Mouse (Mus musculus) skeletal muscle tissue, adult 2 months (tissue): ENCODE data around the gene Rps18.
A peak's percentile ranks its signal among the peaks of the same experiment; 100 is the strongest.

Experiments
- DNase-seq: peaks from one replicate; pipeline ENCODE4 v3.0.0-alpha.2; 2012; ENCODE audit warnings: low read depth, low spot score

Gene Rps18

DNA sequence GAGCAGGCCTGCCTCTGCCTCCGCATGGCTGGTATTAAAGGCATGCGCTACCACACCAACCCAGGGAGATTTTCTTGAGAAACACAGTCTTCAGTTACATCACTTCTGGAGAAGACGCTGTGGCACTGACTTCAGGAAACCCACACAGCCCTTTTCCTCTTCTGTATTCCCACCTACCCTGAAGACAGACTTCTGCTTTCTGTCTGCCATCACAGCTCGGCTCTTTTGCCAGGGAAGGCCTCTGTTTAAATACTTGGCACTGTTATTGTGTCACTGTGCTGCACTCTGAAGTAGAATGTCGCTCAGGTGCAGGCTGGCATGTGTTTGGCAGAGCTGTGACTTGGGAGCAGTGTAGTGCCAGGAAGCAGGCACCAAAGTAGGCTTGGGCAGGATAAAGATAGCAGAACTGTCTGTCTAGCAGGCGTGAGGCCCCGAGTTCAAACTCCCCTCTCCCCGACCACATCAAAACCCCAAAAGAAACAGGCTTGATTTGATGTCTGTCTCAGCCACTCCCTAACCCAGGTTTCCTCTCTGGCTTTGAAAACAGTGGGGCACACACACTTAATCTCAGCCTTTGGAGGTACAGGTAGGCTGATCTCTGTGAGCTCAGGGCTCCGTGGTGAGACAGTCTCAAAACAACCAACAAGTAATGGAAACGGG is 8.2 kb downstream of the Rps18 start:
- DNase-seq: no peak

DNA sequence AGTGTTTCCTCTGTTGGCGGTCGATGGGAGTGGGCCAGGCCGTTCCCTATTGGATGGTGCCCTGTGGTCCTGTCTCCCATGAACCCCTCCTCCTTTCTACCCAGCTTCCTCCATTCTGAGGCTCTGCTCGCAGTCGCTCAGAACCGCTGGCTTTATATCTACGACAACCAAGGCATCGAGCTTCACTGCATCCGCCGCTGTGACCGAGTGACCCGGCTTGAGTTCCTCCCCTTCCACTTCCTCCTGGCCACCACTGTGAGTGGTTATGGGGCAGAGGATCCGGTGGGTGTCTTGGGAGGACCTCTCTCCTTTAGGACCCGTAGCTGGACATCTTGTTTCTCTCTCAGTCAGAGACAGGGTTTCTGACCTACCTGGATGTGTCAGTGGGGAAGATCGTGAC is 12.3 kb downstream of the Rps18 start:
- no peak for DNase-seq

DNA sequence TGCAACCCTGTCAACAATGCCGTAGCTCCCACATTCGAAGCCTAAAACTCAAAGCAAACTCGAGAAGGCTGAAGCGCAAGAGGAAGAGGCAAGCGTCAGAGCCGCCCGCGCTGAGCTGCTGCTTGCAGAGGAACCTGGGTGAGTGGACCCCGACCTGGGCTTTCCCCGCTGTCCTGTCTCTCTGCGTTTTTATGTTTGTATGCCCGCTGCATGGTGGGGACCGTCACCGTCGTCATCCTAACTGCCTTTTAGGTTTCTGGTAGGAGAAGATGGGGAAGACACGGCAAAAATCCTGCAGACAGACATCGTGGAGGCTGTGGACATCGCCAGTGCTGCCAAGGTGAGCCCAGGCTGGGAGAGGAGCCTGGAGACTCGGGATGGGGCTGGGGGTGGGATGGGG is 14.4 kb downstream of the Rps18 start:
- DNase-seq: no peak

DNA sequence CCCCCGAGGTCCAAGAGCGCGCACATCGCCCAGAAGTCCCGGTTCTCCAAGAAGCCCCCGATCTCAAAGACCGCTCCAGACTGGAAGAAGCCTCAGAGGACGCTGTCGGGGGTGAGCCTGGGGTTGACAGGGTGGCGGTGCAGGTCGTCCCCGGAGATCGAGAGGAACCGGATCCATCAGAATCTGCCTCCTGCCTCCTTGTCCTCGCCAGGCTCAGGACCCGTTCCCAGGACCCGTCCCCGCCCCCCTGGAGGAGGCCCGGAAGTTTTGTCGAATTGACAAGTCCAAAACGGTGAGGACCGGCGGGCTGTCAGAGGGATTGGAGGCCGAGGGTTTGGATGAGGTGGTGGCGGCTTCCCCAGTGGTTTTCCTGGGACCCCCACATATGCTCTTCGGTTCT is 14.8 kb downstream of the Rps18 start:
- no peak for DNase-seq

DNA sequence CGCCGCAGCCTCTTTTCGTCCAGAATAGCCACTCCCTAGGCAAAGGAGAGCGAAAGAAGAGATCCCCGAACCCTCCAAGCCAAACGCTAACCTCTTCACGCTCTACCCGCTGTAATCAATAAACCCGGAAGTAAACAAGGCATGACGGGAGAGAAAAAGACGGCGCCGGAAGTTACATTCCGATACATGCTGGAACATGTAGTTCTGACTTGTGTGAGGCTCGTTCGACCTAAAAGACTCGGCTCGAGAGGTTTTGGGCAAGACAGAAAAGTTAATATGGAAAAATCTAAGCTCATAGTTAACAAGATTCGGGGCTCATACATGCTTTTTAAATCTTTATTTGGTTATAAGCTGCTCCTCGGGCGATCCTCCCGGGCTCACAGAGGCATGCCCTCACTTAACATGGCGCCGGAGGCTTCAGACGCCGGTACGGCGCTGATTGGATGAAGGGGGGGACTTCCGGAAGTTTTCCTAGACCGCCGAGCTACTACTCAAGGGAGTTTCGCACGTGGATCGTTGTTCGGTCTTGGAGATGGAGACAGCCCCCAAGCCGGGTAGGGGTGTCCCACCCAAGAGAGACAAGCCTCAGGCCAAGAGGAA is 15.5 kb downstream of the Rps18 start, which contains the start of the genes Pfdn6 and Wdr46:
Pfdn6 (minus strand) TSS at position 138 of the 600 bp plus-strand sequence.
Wdr46 (plus strand) TSS at position 455 of the 600 bp plus-strand sequence.
- DNase-seq: peak; percentile 76

DNA sequence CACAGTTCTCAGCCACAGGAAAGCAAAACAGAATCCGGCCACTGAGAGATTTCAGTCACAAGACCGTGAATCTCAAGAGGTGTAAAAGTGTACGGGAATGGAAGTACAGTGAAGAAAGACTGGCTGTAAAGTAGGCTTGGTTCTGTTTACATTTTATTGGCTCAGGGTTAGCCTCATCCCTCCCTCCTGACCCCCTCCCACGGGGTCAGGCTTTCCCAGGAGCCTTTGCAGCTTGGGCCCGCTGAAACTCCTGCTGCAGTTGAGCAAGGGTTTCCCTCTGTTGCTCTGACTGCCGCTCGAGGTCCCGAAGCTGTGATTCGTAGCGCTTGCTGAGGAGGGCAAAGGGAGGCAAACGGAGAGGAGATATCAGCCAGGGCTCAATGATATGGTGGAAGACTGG is 17.0 kb downstream of the Rps18 start:
- no peak for DNase-seq

DNA sequence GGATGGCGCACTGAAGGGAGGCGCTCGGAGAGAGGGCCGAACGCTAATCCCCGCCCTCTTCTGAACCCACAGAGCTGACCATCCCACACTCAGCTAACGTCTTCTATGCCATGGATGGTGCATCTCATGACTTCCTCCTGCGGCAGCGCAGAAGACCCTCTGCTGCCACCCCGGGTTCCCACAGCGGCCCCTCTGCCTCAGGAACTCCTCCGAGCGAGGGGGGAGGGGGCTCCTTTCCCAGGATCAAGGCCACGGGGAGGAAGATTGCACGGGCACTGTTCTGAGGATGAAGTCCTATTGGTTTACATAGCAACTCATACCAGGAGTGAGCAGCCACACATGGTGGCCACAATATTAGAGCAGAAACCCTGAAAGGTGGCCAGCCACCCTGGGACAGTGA is 18.8 kb downstream of the Rps18 start:
- no peak for DNase-seq

DNA sequence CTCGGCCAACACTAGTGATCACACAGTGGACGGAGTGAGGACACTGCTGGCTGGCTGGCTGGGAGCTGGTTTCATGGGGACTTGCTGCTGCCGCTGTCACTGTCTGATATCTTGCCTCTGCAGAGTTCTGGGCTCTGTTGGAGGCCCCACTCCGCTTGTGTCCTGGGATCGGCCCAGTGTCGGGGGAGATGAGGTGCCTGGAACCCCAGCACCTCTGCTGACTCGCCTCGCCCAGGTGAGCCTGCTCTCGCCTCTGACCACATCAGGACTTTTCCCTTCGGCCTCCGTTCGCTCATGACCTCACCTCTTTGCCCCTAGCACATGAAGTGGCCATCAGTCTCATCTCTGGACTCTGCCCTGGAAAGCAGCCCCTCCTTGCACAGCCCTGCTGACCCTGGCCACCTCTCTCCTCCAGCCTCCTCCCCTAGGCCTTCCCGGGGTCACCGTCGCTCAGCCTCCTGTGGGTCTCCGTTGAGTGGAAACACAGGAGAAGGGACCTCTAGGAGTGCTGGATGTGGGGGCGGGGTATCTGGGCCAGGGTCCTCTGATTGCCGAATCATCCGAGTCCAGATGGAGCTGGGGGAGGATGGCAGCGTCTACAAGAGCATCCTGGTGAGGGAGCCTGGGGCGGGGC is 20.3 kb downstream of the Rps18 start:
- DNase-seq: no peak

DNA sequence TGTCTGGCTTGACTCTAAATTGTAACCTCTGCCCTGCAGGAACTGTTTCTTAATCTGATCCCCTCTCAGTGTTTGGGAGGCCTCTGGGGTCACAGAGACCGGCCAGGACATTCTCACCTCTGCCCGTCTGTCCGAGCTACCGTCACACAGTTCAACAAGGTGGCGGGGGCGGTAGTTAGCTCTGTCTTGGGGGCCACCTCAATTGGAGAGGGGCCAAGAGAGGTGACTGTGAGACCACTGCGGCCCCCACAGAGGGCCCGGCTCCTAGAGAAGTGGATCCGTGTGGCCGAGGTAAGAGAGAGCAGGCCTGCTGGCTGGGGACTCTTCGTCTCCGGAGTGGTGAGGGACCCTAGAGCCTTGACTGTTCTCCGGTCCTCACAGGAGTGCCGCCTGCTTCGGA is 22.8 kb downstream of the Rps18 start:
- DNase-seq: no peak

DNA sequence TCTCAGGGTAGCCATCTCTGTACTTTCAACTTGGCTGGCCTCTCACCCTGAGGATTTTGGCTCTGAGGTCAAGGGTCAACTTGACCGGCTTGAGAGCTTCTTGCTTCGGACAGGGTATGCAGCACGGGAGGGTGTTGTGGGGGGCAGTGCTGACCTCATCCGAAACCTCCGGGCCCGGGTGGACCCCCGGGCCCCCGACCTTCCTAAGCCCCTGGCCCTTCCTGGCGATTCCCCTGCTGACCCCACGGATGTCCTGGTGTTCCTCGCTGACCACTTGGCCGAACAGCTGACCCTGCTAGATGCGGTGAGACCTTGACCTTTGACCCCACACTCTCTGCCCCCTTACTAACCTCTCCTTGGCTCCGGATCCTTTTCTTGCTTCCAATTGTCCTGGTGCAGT is 23.4 kb downstream of the Rps18 start:
- no peak for DNase-seq

DNA sequence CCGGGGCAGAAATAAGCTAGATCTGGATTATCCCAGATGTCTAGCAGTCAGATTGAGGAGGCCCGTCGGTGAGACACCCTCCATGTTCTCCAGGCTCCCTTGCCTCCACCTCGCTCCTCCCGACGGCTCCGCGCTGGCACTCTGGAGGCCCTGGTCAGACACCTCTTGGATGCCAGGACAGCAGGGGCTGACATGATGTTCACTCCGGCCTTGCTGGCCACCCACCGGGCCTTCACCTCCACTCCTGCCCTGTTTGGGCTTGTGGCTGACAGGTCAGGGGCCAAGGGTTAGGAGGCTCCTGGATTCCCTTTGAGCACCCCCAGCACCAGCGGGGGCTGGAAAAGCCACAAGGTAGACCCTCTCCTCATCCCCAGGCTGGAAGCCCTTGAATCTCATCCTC is 23.9 kb downstream of the Rps18 start:
- DNase-seq: no peak

DNA sequence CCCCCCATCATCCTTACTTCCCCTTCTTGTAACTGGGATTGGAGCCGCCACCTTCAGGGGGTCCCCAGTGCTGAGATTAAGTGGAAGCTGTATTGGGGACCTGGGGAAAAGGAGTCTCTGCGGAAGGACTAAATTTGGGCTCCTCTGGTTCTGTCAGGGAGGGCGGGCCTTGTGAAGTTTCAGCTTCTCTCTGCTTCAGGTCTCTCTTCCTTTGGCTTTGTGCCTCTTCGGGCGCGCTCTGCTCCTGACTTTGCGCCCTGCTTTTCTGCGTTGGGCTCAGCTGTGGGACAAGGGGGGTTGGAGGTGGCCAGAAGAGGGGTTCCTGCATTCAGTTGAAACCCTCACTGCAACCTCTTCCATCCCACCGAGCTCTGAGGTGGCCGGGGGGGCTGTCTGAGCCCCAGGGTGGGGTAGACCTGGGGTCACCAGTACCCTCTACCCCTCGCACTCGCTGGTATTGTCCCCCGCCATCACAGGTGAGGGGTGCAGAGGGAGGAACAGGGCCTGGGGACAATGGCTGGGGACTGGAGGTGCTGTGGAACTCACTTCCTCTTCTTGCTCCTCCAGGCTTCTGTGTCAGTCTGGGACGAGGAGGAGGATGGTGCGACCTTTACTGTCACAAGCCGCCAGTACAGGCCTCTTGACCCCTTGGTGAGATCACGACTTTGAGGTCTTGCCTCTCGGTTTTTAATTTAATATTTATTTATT is 24.5 kb downstream of the Rps18 start:
- DNase-seq: no peak

DNA sequence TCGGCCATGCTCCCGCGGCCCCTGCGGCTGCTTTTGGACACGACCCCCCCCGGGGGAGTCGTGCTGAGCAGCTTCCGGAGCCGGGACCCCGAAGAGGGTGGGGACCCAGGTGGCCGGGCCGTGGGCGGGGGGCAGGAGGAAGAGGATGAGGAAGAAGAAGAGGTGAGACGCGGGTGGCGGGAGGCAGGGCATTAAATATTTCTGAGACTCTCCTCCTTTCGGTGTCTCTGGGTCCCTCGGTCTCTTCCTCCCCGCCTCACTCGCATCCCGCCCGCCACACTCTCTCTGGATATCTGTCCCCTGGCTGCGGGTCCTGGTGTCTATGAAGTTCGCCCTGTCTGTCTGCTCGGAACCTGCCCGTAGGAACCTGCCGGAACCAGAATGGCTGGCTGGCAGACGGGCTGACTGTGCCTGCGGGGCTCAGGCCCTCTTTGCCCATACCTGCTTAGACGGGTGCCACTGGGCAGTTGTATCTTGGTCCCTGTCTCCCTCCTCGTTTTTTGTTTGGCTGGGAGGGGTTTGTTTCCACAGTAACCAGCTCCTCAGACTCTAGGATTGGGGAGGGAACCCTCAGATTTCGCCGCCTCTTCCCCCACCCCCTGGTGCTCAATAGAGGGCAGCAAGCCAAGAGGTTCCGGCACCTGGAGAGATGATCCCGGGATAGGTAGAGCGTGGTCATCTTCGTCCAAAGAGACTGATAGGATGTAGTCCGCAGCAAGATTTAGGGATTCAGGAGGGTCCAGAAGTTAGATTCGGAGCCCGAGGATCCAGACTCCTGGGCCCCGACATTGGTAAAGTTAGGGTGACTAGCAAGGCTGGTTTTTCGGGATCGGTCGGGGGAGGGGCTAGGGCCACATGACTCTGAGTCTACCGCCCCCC is 25.3 kb downstream of the Rps18 start:
- DNase-seq: no peak

DNA sequence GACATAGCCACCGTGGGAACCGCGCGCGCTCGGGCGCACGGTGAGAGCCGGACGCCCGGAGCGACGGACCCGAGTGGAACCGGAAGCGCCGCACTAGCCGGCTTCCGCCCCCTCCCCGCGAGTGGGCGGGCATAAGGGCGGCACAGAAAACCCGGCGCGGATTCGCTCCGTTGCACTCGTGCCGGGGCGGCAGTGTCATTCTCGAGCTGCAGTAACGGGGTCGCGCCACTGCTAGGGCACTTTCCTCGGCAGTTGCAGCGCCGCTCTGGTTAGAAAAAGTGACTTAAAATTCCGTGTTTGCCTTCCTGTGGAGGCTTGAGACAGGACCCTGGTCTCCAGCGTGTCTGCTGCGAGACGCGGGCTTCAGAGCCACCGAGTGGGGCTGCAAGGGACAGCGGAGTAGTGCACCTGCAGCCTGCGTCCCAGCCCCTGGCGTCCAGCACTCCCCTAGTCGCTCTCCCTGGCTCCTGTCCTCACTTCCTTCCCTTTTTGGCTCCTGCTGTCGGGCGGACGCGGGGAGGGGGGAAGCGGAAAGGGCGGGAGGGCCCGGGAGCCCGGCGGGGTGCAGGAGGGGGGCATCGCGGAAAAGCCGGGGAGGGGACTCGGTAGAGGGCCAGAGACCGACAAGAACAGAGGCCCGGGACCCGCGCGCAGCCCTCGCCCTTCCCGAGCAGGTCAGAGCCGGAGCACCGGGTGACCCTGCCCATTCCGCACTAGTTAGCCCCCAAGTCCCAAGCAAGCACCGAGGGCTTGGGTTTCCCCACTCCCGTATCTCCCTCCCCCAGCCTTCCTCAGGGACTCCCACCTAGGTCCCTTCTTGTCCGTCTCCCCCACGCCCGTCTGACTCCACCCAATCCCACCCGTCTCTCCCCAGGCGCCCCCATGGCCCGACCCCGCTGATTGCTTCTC is 26.2 kb downstream of the Rps18 start, which contains the start of gene Rgl2:
Rgl2 (plus strand) TSS at position 173 of the 909 bp plus-strand sequence.
- peak; percentile 82 for DNase-seq

DNA sequence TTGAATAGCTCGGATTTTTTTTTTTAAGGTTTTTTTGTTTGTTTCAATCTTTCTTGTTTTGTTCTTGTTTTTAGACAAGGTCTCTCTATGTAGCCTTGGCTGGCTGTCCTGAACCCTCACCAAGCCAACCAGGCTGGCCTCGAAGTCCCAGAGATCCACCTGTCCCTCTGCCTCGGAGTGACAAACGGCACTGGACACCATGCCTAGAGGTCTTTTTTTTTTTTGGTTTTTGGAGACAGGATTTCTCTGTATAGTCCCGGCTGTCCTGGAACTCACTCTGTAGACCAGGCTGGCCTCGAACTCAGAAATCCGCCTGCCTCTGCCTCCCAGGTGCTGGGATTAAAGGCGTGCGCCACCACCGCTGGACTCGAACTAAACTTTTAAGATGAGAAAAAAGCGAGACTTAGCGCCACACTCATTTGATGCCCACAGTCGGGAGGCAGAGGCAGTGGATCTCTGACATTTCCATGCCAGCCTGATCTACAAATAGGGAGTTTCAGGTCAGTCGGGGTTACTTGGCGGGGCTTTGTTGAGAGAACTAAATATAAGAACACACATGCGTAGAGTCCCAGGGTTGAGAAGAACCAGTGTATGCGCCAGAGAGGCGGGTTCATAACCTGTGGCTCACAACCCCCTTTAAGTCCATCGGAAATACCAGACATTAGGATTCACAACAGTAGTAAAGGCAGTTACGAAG is 27.4 kb downstream of the Rps18 start:
- DNase-seq: no peak

DNA sequence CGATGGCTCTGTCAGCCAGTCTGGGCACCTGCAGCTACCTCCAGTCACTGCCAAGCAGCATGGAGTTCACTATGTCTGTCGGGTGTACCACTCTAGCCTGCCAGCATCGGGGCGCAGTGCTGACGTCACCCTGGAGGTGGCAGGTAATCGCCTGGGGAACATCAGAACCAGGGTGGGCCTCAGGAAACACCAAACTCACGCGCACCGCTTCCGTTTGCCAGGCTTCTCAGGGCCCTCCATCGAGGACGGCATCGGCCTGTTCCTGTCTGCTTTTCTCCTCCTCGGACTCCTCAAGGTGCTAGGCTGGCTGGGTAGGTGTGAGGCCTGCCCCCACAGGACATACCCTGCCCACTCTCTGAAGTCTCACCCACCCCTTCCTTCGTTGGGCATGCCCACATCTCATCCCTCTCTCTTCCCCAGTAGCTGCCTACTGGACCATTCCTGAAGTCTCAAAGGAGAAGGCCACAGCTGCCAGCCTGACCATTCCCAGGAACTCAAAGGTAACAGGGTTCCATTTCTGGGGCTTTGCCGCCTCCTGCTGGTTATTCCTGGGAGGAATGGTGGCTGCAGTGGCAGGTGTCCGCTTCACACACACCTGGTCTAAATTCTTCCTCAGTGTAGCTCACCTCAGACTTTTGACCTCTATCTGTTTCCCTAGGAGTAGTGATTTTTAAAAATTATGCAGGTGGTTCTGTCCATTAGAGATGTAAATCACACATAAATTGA is 29.4 kb downstream of the Rps18 start:
- no peak for DNase-seq

DNA sequence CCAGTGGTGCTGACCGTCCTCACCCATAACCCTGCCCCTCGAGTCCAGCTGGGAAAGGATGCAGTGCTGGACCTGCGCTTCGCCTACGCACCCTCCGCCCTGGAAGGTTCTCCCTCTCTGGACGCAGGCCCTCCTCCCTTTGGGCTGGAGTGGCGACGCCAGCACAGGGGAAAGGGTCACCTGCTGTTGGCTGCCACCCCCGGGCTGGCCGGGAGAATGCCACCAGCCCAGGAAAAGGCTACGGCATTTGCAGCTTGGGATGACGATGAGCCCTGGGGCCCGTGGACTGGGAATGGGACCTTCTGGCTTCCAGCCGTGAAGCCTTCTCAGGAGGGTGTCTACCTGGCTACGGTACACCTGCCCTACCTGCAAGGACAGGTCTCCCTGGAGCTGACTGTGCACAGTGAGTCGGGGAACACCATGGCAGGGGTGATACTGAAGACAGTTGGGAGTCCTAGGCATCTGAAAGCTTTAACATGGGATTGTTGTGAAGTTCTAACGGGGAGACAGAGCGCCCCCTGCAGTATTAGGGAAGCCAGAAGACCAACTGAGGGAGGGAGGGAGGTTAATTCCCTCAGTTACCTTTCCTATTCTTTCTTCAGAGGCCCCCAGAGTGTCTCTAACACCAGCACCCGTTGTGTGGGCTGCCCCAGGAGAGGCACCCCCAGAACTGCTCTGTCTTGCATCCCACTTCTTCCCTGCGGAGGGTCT is 30.2 kb downstream of the Rps18 start:
- DNase-seq: no peak

DNA sequence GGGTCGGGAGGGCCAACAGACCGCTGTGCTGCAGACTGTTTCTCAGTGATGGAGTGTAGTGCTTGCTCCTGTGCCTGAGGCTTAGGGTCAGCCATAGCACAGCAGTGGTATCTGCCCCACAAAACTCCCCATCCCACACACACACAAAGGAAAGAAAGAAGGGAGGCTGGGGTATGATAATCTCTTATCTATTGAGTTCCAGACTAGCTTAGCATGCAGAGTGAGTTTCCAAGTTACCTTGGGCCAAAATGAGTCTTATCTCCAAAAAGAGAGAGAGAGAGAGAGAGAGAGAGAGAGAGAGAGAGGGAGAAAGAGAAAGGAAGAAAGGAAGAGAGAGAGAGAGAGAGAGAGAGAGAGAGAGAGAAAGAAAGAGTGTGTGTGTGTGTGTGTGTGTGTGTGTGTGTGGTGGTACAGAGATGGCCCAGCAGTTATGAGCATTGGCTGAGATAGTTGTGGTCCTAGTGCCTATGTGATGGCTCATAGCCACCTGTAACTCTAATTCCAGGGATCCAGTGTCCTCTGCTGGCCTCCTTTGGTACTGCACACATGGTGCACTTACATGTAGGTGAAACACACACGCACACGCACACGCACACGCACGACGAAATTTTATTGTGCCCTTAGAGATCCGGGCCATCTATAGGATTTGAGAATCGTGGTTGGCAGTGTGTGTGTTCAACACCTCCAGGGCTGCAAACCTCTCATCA is 31.1 kb downstream of the Rps18 start:
- DNase-seq: no peak
